9 mouse cellular contexts compared by ENCODE assay signal in the genomic region with DNA sequence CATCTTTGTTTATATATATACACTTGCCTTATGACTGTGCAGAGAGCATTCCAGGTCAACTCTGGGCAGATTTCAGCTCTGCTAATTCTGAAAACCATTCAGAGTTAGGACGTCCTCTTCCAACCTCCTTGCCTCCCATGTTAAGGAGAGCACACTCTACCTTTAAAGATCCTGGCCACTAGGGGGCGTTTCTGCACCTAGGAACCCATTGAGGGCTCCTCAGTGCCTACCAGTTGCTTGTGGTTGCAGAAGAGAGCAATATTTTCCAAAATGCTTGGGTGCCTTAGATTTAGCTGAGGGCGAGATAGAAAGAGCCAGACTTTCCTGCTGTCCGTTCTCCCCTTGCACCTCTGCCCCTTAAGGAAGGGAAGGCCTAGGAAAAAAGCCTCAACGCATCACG. TPM values are rescaled to one million over a fixed set of nuclear protein-coding genes. Genes with fewer than 3 reads are reported as not detected.
DNase-seq lines count a peak whose midpoint lies in the region; ATAC-seq and TF ChIP-seq lines count a peak whose summit lies in the region.
"Had no signal": no experiment of that assay in that cellular context is flagged by ENCODE, and none has a peak within 500 bp of the region (broad histone marks: within the 10 kb centered on the region; RNA-seq: fewer than 3 reads in every experiment).

No protein-coding gene starts in this region.

- H3K4me3 ChIP-seq in thymus, adult 2 months (ENCODE audit: control insufficient read depth, insufficient read depth, low read length): no peak overlapping the region
- H3K4me3 ChIP-seq in intestine, embryonic 15.5 days (replicated peaks): no peak overlapping the region
- H3K4me3 ChIP-seq: stomach, embryonic 15.5 days had no signal

- no peak for TF ChIP-seq CTCF in thymus, adult 2 months (IDR thresholded peaks at IDR 0.05; ENCODE audit: borderline replicate concordance, control insufficient read depth, extremely low read depth, insufficient read depth, low read length, poor library complexity)

- peak; percentile 49 to 77 for DNase-seq in heart, adult 18-20 months
- DNase-seq in heart, adult 9 months (ENCODE audit: low spot score in 2 of 2): no peak
- peak; percentile 72 for DNase-seq in thymus, adult 2 months
- no peak for DNase-seq in thymus, adult 18-20 months
- peak; percentile 65 to 81 for DNase-seq in cerebellum, postnatal 25 days
- DNase-seq in thymus, postnatal 25 days: peak; percentile 74

- peak; percentile 53; the same call in 1 of the 2 replicates for ATAC-seq in intestine, embryonic 15.5 days
- peak; percentile 63 for ATAC-seq in megakaryocyte, adult 5-6 weeks (ENCODE audit: poor library complexity, severe bottlenecking)

- TF ChIP-seq POLR2A in thymus, adult 2 months (IDR thresholded peaks at IDR 0.05; ENCODE audit: control insufficient read depth, extremely low read depth, insufficient read depth, low read length, poor library complexity): no peak

- 72% methylated on average over 6 of the region's 6 CpGs for WGBS in thymus, adult 2 months
- 63% methylated on average over 6 of the region's 6 CpGs for WGBS in intestine, embryonic 15.5 days

- no peak overlapping the region for H3K27ac ChIP-seq in thymus, adult 2 months (ENCODE audit: control insufficient read depth, insufficient read depth, low read length)
- H3K27ac ChIP-seq in intestine, embryonic 15.5 days: no peak overlapping the region
- H3K27ac ChIP-seq: stomach, embryonic 15.5 days had no signal

- no peaks in the 10 kb centered on the region for H3K9me3 ChIP-seq in intestine, embryonic 15.5 days
- H3K9me3 ChIP-seq: stomach, embryonic 15.5 days had no signal

- H3K27me3 ChIP-seq in thymus, adult 2 months (ENCODE audit: control insufficient read depth, insufficient read depth, low read length): no peaks in the 10 kb centered on the region
- H3K27me3 ChIP-seq in intestine, embryonic 15.5 days (replicated peaks): no peaks in the 10 kb centered on the region
- H3K27me3 ChIP-seq: stomach, embryonic 15.5 days had no signal

- H3K4me1 ChIP-seq in thymus, adult 2 months (replicated peaks; ENCODE audit: control insufficient read depth, insufficient read depth, low read length): no peaks in the 10 kb centered on the region
- H3K4me1 ChIP-seq in intestine, embryonic 15.5 days (replicated peaks): 0 out of 2 replicates have a peak, but pooled peaks cover 3% of the 10 kb centered on the region

- peaks cover 5% of the 10 kb centered on the region for H3K36me3 ChIP-seq in thymus, adult 2 months (ENCODE audit: control insufficient read depth, insufficient read depth, low read length)
- H3K36me3 ChIP-seq in intestine, embryonic 15.5 days: peaks cover 54% of the 10 kb centered on the region

- H3K4me2 ChIP-seq in intestine, embryonic 15.5 days (replicated peaks): no peak overlapping the region
- H3K4me2 ChIP-seq: stomach, embryonic 15.5 days had no signal

- no peak overlapping the region for H3K9ac ChIP-seq in intestine, embryonic 15.5 days
- H3K9ac ChIP-seq: stomach, embryonic 15.5 days had no signal

RNA-seq across cellular contexts. Expression of gene Grasp, which starts 13.8 kb away (rescaled TPM):
- total RNA-seq in heart, adult 18-20 months (2021): 1 to 10 TPM; 8.7 to 9.7 TPM
- 10.2 and 15.4 TPM in 2 replicates for polyA plus RNA-seq in thymus, adult 2 months (2012; rRNA removed)
- polyA plus RNA-seq in intestine, embryonic 15.5 days (2015; fragmentation: Nextera tagmentation; extraction: Ambion mirVana): 3.9 and 4.8 TPM in 2 replicates
- 0.16 and 0.30 TPM in 2 replicates for total RNA-seq in megakaryocyte, adult 5-6 weeks (2015)
- total RNA-seq in megakaryocyte, adult 5-6 weeks (2017): 0.29 and 0.85 TPM in 2 replicates

RNA-seq across cellular contexts. Expression of gene Acvr1b, which starts 36.4 kb away (rescaled TPM):
- total RNA-seq in heart, adult 18-20 months (2021): 10 to 100 TPM in 1 of 2 experiments, 1 to 10 TPM in 1; 9.8 to 10.3 TPM
- 34.9 and 35.3 TPM in 2 replicates for polyA plus RNA-seq in thymus, adult 2 months (2012; rRNA removed)
- polyA plus RNA-seq in intestine, embryonic 15.5 days (2015; fragmentation: Nextera tagmentation; extraction: Ambion mirVana): 9.1 and 9.3 TPM in 2 replicates
- 7.4 and 7.7 TPM in 2 replicates for total RNA-seq in megakaryocyte, adult 5-6 weeks (2015)
- 15.2 and 17.1 TPM in 2 replicates for total RNA-seq in megakaryocyte, adult 5-6 weeks (2017)

RNA-seq across cellular contexts. Expression of gene Nr4a1, which starts 43.8 kb away (rescaled TPM):
- total RNA-seq in heart, adult 18-20 months (2021): 10 to 100 TPM in 1 of 2 experiments, 1 to 10 TPM in 1; 7.7 to 10.5 TPM
- 164 TPM in 2 replicates for polyA plus RNA-seq in thymus, adult 2 months (2012; rRNA removed)
- 7.9 and 8.9 TPM in 2 replicates for polyA plus RNA-seq in intestine, embryonic 15.5 days (2015; fragmentation: Nextera tagmentation; extraction: Ambion mirVana)
- 42.1 and 45.0 TPM in 2 replicates for total RNA-seq in megakaryocyte, adult 5-6 weeks (2015)
- total RNA-seq in megakaryocyte, adult 5-6 weeks (2017): 37.0 TPM in 2 replicates

Comparison
In these comparisons a context has a peak if more than half of its experiments do, and no peak if none do; other contexts are left out.
1. DNase-seq: peak in heart, adult 18-20 months (2 of 2), thymus, adult 2 months (single experiment), cerebellum, postnatal 25 days (2 of 2) and thymus, postnatal 25 days (single experiment); none in heart, adult 9 months (0 of 2) and thymus, adult 18-20 months (0 of 2).
2. RNA of gene Grasp, which starts 13.8 kb away (total RNA-seq): 8.7 to 9.7 TPM in heart, adult 18-20 months; 0.16 to 0.85 TPM in megakaryocyte, adult 5-6 weeks; every median in the first group is over 4 times any median in the second.